Mouse (Mus musculus): Measurements from ENCODE around the gene Tsr2. TPM values are rescaled to one million over a fixed set of nuclear protein-coding genes. Genes with fewer than 3 reads are reported as not detected.

Tsr2 gene
- polyA plus RNA-seq, 1 experiment, result not detected

DNA sequence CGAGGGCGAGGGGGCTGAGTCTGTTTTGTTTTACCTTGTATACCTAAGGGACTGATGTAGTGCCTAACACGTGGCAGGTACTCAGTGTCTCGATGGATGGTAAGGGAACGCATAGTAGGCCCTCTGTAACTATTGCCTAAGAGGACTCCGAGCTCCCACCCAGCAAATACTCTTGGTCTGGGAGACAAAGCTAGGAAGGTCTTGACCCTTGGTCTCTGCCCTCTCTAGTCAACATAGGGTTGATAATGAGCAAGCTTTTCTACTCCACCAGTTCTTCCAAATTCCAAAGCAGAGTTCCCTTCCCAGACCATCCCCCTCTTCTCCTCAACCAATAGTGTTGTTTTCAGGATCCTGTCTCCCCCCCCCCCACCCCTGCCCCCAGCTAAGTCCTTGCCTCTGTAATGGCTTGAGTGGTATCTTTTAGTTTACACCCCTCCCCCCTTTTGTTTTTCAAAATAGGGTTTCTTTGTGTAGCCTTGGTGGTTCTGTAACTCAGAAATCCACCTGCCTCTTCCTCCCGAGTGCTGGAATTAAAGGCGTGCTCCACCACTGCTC is 46.6 kb downstream of the Tsr2 start:
- 48% methylated on average over 8 of the region's 8 CpGs for WGBS

DNA sequence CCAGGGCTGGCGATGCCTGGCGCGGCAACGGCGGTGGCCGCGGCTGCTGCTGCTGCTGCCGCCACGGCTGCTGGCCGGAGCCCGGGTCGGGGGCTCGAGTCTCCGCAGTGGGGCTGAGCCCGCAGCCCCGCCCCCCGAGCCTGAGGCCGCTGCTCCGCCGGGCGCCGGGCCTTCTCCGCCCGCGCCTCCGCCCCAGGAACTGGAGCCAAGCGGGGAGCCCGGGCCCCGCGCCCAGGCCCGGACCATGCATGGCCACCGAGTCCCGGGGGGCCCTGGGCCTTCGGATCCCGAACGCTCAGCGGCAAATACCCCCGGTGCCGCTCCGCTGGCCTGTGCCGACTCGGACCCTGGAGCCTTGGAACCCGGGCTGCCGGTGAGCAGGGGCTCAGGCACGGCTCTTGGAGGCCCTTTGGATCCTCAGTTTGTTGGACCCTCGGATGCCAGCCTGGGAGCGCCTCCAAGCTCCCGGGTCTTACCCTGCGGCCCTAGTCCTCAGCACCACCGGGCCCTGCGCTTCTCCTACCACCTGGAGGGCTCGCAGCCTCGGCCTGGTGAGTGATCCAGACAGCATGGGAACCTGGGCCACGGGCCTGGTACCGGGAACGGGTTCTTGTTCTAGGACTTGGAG is 48.8 kb downstream of the Tsr2 start:
- Histone ChIP-seq H3K4me3 (ENCODE audit: insufficient read depth, low read depth, low read length) (peak overlapping the region; percentile 61), H3K27ac (ENCODE audit: insufficient read depth, low read depth, low read length) (peak overlapping the region; percentile 25), H3K4me1 (ENCODE audit: control insufficient read depth, insufficient read depth, low read length) (peaks cover 6% of the 10 kb centered on the region)
- 33% methylated on average over 56 of the region's 56 CpGs for WGBS
- no peak for TF ChIP-seq CTCF (IDR thresholded peaks at IDR 0.05; ENCODE audit: insufficient read depth, low read depth, low read length)
- TF ChIP-seq POLR2A (IDR thresholded peaks at IDR 0.05; ENCODE audit: insufficient read depth, low read depth, low read length), result no peak

More for the DNA sequence above, 46.6 kb downstream of the Tsr2 start:
- TF ChIP-seq POLR2A (IDR thresholded peaks at IDR 0.05; ENCODE audit: insufficient read depth, low read depth, low read length) (no peak), CTCF (IDR thresholded peaks at IDR 0.05; ENCODE audit: insufficient read depth, low read depth, low read length) (no peak)
- Histone ChIP-seq H3K4me1 (ENCODE audit: control insufficient read depth, insufficient read depth, low read length) (peaks cover 14% of the 10 kb centered on the region), H3K4me3 (ENCODE audit: insufficient read depth, low read depth, low read length) (no peak overlapping the region; the same call in 1 of the 2 replicates), H3K27ac (ENCODE audit: insufficient read depth, low read depth, low read length) (no peak overlapping the region)

DNA sequence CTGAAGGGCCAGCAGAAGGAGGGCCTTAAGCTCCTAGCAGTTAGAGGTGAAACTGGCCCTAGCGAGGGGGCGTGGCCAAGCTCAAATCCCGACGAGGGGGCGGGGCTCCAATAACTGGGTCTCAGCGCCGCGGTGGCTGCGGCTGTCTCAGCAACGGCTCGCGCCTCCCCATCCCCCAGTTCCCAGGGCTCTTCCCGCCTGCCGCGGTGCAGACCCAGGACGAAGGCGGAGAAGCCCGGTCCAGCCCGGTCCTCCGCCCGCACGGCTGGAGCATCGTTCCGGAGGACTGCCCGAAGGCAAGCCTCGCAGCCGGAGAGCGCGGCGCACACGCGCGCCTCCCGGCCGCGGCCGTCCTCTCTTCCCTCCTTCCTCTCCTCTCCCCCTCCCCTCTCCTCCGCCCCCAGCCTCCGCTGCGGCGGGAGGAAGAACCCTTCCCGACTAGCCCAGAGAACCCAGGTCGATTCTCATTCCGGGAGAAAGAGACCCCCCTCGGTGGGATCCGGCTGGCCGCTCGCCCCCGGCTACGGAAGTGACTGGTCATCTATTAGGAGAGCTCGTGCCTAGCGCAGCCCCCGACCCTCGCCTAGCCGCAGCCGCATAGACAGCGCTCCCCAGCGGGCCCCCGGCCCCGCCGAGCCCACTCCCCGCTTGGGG is 49.4 kb downstream of the Tsr2 start:
- 0 out of 2 replicates have a peak overlapping the region, but pooled peaks have one; percentile 31 for H3K27ac ChIP-seq (ENCODE audit: insufficient read depth, low read depth, low read length)
- peak overlapping the region; percentile 61 for H3K4me3 ChIP-seq (ENCODE audit: insufficient read depth, low read depth, low read length)
- no peak for TF ChIP-seq POLR2A (IDR thresholded peaks at IDR 0.05; ENCODE audit: insufficient read depth, low read depth, low read length)
- TF ChIP-seq CTCF (IDR thresholded peaks at IDR 0.05; ENCODE audit: insufficient read depth, low read depth, low read length), result no peak
- WGBS, result 23% methylated on average over 54 of the region's 62 CpGs
- peaks cover 6% of the 10 kb centered on the region for H3K4me1 ChIP-seq (ENCODE audit: control insufficient read depth, insufficient read depth, low read length)

DNA sequence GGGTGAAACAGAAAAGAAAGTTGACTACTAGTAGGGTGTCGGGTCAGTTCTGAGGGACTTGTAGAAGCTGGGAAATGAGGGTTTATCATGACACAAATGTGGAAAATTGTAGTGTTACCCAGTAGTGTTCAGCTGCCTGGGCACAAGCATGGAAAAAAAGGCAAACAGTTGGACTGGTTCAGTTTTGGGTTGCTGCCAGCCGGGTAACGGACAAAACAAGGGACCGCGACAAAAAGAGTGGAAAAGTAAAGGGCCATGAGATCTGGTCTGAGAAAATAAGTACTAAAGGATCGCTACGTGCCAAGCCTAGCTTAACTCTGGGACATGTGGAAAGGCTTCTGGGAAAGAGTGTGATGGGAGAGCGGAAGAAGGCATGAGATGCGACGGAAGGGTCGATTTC is 50.0 kb downstream of the Tsr2 start:
- WGBS, result 33% methylated on average over 11 of the region's 11 CpGs
- TF ChIP-seq POLR2A (IDR thresholded peaks at IDR 0.05; ENCODE audit: insufficient read depth, low read depth, low read length) (no peak), CTCF (IDR thresholded peaks at IDR 0.05; ENCODE audit: insufficient read depth, low read depth, low read length) (no peak)
- H3K27ac ChIP-seq (ENCODE audit: insufficient read depth, low read depth, low read length), result 0 out of 2 replicates have a peak overlapping the region, but pooled peaks have one; percentile 31
- peaks cover 6% of the 10 kb centered on the region for H3K4me1 ChIP-seq (ENCODE audit: control insufficient read depth, insufficient read depth, low read length)
- peak overlapping the region; percentile 61 for H3K4me3 ChIP-seq (ENCODE audit: insufficient read depth, low read depth, low read length)

DNA sequence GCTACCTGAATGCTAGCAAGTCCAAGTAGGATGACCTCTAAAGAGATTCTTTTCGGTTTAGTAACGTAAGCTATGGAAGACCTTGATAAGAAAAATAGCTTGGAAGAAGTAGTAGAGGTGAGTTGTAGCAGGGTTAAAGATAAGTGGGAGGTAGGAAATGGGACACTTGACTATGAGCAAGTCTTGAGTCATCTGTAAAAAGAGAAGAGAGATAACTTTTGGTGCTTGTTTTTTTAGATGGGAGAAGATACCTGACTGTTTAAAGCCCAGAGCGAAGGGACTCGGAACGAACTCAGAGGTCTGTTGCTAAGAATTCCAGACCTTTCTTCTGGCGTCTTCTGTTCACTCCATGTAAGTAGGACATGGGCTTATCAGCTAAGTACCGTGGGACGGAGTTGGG is 50.5 kb downstream of the Tsr2 start, which contains the start of gene Fgd1:
Fgd1 (plus strand) TSS at position 301 of the 400 bp plus-strand sequence.
- WGBS, result 93% methylated on average over 8 of the region's 8 CpGs
- Histone ChIP-seq H3K27ac (ENCODE audit: insufficient read depth, low read depth, low read length) (0 out of 2 replicates have a peak within 1 kb of the TSS, but pooled peaks have one; percentile 31), H3K4me1 (ENCODE audit: control insufficient read depth, insufficient read depth, low read length) (peaks cover 6% of the 10 kb centered on the region), H3K4me3 (ENCODE audit: insufficient read depth, low read depth, low read length) (peak within 1 kb of the TSS; percentile 61)
- TF ChIP-seq POLR2A (IDR thresholded peaks at IDR 0.05; ENCODE audit: insufficient read depth, low read depth, low read length) (no peak), CTCF (IDR thresholded peaks at IDR 0.05; ENCODE audit: insufficient read depth, low read depth, low read length) (no peak)

GRCm38 (mm10) chrX:151041223-151041622 is 55.1 kb downstream of the Tsr2 start:
- TF ChIP-seq CTCF (IDR thresholded peaks at IDR 0.05; ENCODE audit: insufficient read depth, low read depth, low read length) (no peak), POLR2A (IDR thresholded peaks at IDR 0.05; ENCODE audit: insufficient read depth, low read depth, low read length) (no peak)
- Histone ChIP-seq H3K4me1 (ENCODE audit: control insufficient read depth, insufficient read depth, low read length) (no peaks in the 10 kb centered on the region), H3K27ac (ENCODE audit: insufficient read depth, low read depth, low read length) (no peak overlapping the region), H3K4me3 (ENCODE audit: insufficient read depth, low read depth, low read length) (no peak overlapping the region)
- 61% methylated on average over 5 of the region's 5 CpGs for WGBS

Other genes with a start within 250 kb of the Tsr2 start
- gene Gnl3l, start 79.2 kb downstream of the Tsr2 start, polyA plus RNA-seq (2012; ENCODE audit: insufficient read depth, insufficient read length, low replicate concordance, missing spikeins), result 94.1 and 633 TPM in 2 replicates
- gene Fgd1, start 50.4 kb downstream of the Tsr2 start, polyA plus RNA-seq (2012; ENCODE audit: insufficient read depth, insufficient read length, low replicate concordance, missing spikeins), result not detected in 2 replicates
- not detected in 2 replicates for gene Wnk3, start 101.5 kb upstream of the Tsr2 start, polyA plus RNA-seq (2012; ENCODE audit: insufficient read depth, insufficient read length, low replicate concordance, missing spikeins)
- not detected in 2 replicates for gene Fam120c, start 247.6 kb upstream of the Tsr2 start, polyA plus RNA-seq (2012; ENCODE audit: insufficient read depth, insufficient read length, low replicate concordance, missing spikeins)

All from olfactory bulb, adult 2 months (tissue).